Mouse (Mus musculus): Measurements from ENCODE around the gene Cpsf3.

DNA sequence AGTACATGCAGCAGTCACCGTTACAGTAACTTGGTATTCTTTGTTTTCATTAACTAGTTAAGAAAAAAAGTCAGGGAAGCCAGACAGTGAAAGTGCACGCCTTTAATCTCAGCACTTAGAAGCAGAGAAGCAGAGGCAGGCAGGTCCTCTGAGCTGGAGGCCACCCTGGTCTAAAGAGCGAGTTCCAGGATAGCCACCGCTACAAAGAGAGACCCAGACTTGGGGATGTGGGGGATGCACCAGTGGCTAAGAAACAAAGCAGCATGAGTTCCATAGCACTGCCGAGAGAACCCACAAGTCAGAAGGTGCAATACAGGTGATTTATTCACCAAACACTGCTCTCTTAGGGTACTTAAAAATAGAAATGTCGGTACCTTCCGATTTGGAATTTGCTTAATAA, 47.8 kb downstream of the Cpsf3 start:
- TF ChIP-seq POLR2AphosphoS5 (IDR thresholded peaks at IDR 0.05; ENCODE audit: insufficient replicate concordance, low read depth, low read length): no peak
- no peak for TF ChIP-seq CTCF (IDR thresholded peaks at IDR 0.05; ENCODE audit: low read depth, low read length)
- TF ChIP-seq TAL1 (conservative IDR thresholded peaks at IDR 0.05; ENCODE audit: low read depth, low read length): no peak
- TF ChIP-seq GATA1 (IDR thresholded peaks at IDR 0.05; ENCODE audit: borderline replicate concordance, low read length): no peak

Data from G1E (cell line).